Mouse (Mus musculus): ENCODE measurements at regions not wholly inside any gene's neighbourhood (a gene's known extent, or its start where the extent isn't known, plus 50 kb on each side); places are given as distances from the start of the nearest gene placed in this dataset.

DNA sequence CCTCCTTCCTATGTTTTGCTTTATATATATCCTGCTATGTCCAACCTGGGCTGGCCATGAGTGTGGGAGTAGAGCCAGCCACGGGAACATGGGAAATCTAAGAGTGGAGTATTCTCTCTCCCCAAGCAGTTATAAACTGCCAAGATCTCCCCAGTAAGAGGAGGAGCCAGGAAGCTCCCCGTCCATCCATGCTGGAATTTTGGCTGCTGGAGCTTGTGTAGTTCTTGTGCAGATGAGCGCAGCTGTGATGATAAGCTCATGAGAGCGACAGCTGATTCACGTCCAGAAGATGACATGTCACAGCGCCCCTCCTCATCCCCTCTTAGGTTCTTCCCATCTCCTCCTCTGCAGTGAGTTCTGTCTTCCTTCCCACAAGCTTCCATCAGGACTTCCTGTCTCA is 99.4 kb upstream of the Arhgap28 start:
- no peaks in the 10 kb centered on the region for H3K4me1 ChIP-seq (ENCODE audit: insufficient read depth)
- no peaks in the 10 kb centered on the region for H3K27me3 ChIP-seq (ENCODE audit: insufficient read depth, low read length)
- no peak overlapping the region for H3K4me3 ChIP-seq (ENCODE audit: low read depth, low read length)
- ATAC-seq (no peak), DNase-seq (no peak)
- TF ChIP-seq CTCF (IDR thresholded peaks at IDR 0.05; ENCODE audit: low read depth): no peak
- 81% methylated on average over 6 of the region's 6 CpGs for WGBS
- no peaks in the 10 kb centered on the region for H3K36me3 ChIP-seq (ENCODE audit: insufficient read depth)
- H3K4me2 ChIP-seq (ENCODE audit: low read depth): no peak overlapping the region
- no peaks in the 10 kb centered on the region for H3K9me3 ChIP-seq (ENCODE audit: low read length)
- H3K9ac ChIP-seq: no peak overlapping the region
- H3K27ac ChIP-seq (ENCODE audit: low read depth, low read length): no peak overlapping the region

DNA sequence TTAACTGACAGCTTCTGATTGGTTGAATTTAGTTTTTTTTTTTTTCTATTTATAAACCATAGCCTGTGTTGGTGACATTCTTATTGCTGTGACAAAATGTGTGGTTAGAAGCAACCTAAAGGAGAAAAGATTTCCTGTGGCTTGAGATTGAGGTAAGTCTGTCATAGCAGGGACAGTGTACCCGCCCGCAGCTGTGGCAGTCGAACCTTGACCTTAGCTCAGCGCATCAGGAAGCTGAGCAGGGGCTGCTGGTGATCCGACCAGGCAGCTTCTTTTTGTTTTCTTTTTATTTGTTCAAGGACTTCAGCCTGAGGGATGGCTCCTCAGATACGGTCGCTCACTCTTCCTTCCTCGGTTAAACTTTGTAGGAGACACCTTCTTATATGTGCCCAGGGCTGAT is 102.4 kb upstream of the Arhgap28 start:
- Histone ChIP-seq H3K9me3 (ENCODE audit: low read length) (no peaks in the 10 kb centered on the region), H3K27ac (ENCODE audit: low read depth, low read length) (no peak overlapping the region), H3K4me3 (ENCODE audit: low read depth, low read length) (no peak overlapping the region), H3K4me2 (ENCODE audit: low read depth) (no peak overlapping the region), H3K9ac (no peak overlapping the region), H3K4me1 (ENCODE audit: insufficient read depth) (no peaks in the 10 kb centered on the region), H3K27me3 (ENCODE audit: insufficient read depth, low read length) (no peaks in the 10 kb centered on the region), H3K36me3 (ENCODE audit: insufficient read depth) (no peaks in the 10 kb centered on the region)
- WGBS: 79% methylated on average over 8 of the region's 8 CpGs
- ATAC-seq (no peak), DNase-seq (no peak)
- TF ChIP-seq CTCF (IDR thresholded peaks at IDR 0.05; ENCODE audit: low read depth): no peak

DNA sequence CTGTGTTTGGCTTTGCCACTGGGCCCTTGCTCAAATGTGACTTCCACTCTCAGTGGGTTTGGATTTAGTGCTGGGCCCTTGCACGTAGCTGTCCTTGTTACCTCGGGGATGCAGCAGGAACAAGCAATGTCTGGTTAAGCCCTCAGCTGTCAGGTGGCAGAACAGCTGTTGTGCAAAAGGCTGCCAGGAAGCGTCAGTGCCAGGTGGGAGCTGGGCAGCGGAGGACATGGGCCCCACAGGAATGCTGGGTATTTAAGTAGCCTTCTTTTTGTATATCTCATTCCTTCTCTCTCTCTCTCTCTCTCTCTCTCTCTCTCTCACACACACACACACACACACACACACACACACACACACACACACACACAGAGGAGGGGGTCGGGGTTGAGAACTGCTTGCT is 104.0 kb upstream of the Arhgap28 start:
- no peak overlapping the region for H3K4me2 ChIP-seq (ENCODE audit: low read depth)
- DNase-seq (no peak), ATAC-seq (no peak)
- H3K4me1 ChIP-seq (ENCODE audit: insufficient read depth): no peaks in the 10 kb centered on the region
- H3K4me3 ChIP-seq (ENCODE audit: low read depth, low read length): no peak overlapping the region
- no peak overlapping the region for H3K27ac ChIP-seq (ENCODE audit: low read depth, low read length)
- H3K27me3 ChIP-seq (ENCODE audit: insufficient read depth, low read length): no peaks in the 10 kb centered on the region
- WGBS: 76% methylated on average over 5 of the region's 5 CpGs
- no peaks in the 10 kb centered on the region for H3K9me3 ChIP-seq (ENCODE audit: low read length)
- H3K36me3 ChIP-seq (ENCODE audit: insufficient read depth): no peaks in the 10 kb centered on the region
- H3K9ac ChIP-seq: no peak overlapping the region
- no peak for TF ChIP-seq CTCF (IDR thresholded peaks at IDR 0.05; ENCODE audit: low read depth)

DNA sequence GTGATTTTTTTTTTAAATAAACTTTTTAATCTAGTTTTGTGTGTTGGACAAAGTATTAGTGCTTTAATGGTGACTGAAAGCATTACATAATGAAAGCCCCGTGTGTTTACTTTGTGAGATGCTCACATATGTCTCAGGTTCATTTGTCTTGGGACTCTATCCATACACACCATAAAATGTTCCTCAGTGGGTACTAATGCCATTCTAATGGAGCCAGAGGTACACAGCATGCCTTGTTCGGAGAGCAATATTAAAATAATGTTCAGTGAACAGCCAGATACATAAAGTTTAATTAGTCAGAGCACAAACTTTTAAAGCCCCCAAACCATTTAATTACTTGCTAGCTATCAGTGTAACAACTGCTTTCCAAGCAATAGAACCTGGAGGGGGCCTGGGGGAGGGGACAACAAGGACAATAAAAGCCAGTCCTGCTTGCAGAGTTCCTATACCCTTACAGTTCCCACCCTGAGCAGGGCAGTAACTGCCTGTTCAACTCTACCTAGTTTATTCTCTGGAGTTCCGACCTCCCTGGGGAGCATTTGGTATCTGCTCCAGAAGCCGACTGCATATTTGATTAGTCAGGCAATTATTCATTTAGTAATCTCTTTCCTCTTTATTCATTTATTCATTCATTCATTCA is 108.0 kb upstream of the Arhgap28 start:
- H3K4me3 ChIP-seq (ENCODE audit: low read depth, low read length): no peak overlapping the region
- H3K4me1 ChIP-seq (ENCODE audit: insufficient read depth): no peaks in the 10 kb centered on the region
- ATAC-seq (no peak), DNase-seq (no peak)
- H3K9ac ChIP-seq: no peak overlapping the region
- H3K9me3 ChIP-seq (ENCODE audit: low read length): no peaks in the 10 kb centered on the region
- no peaks in the 10 kb centered on the region for H3K36me3 ChIP-seq (ENCODE audit: insufficient read depth)
- 78% methylated on average over 4 of the region's 4 CpGs for WGBS
- no peak for TF ChIP-seq CTCF (IDR thresholded peaks at IDR 0.05; ENCODE audit: low read depth)
- no peaks in the 10 kb centered on the region for H3K27me3 ChIP-seq (ENCODE audit: insufficient read depth, low read length)
- H3K4me2 ChIP-seq (ENCODE audit: low read depth): no peak overlapping the region
- H3K27ac ChIP-seq (ENCODE audit: low read depth, low read length): no peak overlapping the region

DNA sequence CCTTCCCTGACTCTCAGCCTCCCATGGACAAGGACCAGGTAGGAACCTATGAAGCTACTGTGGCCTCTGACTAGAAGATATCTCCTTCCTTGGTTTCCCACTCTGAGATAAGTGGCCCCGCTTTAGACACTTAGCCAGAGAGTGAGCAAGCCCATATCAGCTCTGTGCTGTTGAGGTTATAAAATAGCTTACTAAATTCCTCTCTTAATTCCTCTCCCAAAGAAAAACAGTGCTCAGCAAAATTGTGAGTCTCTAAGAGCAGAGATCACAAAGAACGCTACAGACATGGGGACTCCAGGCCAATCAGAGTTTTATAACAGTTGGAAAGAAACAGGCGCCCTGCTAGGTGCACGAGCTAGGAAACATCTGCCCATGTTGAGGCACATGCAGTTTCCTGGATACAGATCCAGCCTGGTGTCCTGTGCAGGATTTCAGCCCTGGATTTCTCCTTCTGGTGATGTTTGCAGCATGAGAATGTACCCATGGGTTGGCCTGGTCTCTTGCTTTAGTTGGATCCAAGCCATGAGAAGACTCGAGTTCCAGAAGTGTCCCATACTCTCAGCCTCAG is 108.9 kb upstream of the Arhgap28 start:
- Histone ChIP-seq H3K4me2 (ENCODE audit: low read depth) (no peak overlapping the region), H3K36me3 (ENCODE audit: insufficient read depth) (no peaks in the 10 kb centered on the region), H3K4me3 (ENCODE audit: low read depth, low read length) (no peak overlapping the region), H3K27ac (ENCODE audit: low read depth, low read length) (no peak overlapping the region), H3K27me3 (ENCODE audit: insufficient read depth, low read length) (no peaks in the 10 kb centered on the region), H3K9me3 (ENCODE audit: low read length) (no peaks in the 10 kb centered on the region), H3K9ac (no peak overlapping the region), H3K4me1 (ENCODE audit: insufficient read depth) (no peaks in the 10 kb centered on the region)
- no peak for DNase-seq
- TF ChIP-seq CTCF (IDR thresholded peaks at IDR 0.05; ENCODE audit: low read depth): no peak
- 81% methylated on average over 5 of the region's 5 CpGs for WGBS
- ATAC-seq: no peak

DNA sequence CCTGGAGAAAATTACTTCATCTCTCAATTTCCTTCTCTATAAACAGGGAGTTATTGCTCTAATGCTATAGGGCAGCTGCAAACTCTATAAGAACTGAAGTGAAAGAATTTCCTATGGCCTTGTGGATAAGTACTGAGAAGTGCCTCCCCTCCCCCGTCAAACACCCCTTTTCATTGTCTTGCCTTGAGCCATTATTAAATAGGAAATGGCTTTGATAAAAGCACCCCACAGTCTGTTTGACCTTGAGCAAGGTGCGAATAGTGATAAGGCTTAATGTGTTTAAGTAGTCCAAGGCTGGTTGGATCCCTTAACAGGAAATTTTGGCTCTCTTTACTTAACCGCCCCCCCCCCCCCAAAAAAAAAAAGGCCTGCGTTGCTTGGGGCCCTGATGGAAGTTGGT is 111.7 kb upstream of the Arhgap28 start:
- ATAC-seq (no peak), DNase-seq (no peak)
- Histone ChIP-seq H3K4me1 (ENCODE audit: insufficient read depth) (no peaks in the 10 kb centered on the region), H3K9ac (no peak overlapping the region), H3K4me3 (ENCODE audit: low read depth, low read length) (no peak overlapping the region), H3K9me3 (ENCODE audit: low read length) (no peaks in the 10 kb centered on the region), H3K27ac (ENCODE audit: low read depth, low read length) (no peak overlapping the region), H3K4me2 (ENCODE audit: low read depth) (no peak overlapping the region), H3K27me3 (ENCODE audit: insufficient read depth, low read length) (no peaks in the 10 kb centered on the region), H3K36me3 (ENCODE audit: insufficient read depth) (no peaks in the 10 kb centered on the region)
- 85% methylated on average over 4 of the region's 4 CpGs for WGBS
- TF ChIP-seq CTCF (IDR thresholded peaks at IDR 0.05; ENCODE audit: low read depth): no peak

DNA sequence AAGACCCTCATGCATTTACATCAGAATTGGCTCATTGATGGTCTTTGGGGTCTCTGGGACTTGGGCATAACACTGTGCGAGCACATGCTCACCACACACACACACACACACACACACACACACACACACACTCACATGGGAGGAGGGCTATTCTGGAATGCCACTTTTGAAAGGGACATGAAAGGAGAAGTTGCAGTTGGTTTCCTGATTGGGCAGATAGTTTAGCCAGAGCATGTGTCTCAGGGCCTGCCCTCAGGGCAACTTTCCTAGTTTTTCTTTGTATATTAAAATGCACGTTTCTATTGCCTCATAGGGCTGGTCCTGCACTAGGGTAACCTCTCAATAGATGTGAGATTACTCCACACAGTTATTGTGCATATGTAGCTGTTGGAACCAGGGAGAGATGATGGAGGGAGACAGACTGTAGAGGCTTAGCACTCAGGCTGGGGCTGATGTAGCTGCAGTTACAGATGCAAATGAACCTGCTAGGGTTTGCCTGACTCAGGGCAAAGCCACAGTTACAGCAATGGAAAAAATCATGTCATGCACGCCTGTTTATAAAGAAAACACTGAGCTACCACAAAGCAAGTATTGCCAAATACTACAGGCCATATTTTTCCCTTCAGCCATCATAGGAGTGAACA is 115.3 kb upstream of the Arhgap28 start:
- TF ChIP-seq CTCF (IDR thresholded peaks at IDR 0.05; ENCODE audit: low read depth): no peak
- Histone ChIP-seq H3K4me3 (ENCODE audit: low read depth, low read length) (no peak overlapping the region), H3K4me1 (ENCODE audit: insufficient read depth) (no peaks in the 10 kb centered on the region), H3K9me3 (ENCODE audit: low read length) (no peaks in the 10 kb centered on the region), H3K27ac (ENCODE audit: low read depth, low read length) (no peak overlapping the region), H3K4me2 (ENCODE audit: low read depth) (no peak overlapping the region), H3K27me3 (ENCODE audit: insufficient read depth, low read length) (no peaks in the 10 kb centered on the region), H3K9ac (no peak overlapping the region), H3K36me3 (ENCODE audit: insufficient read depth) (no peaks in the 10 kb centered on the region)
- DNase-seq (no peak), ATAC-seq (no peak)
- WGBS: 60% methylated on average over 3 of the region's 3 CpGs
